Mouse (Mus musculus) hematopoietic multipotent progenitor cell, adult 10-12 weeks (in vitro differentiated cells): ENCODE results near the gene Isyna1. TPM values are rescaled to one million over a fixed set of nuclear protein-coding genes. Genes with fewer than 3 reads are reported as not detected.

ENCODE experiments used
- polyA plus RNA-seq: library from polyadenylated mRNA; stranded (reverse); fragments of >175 nt; gene quantifications from 2 replicates; pipeline ENCODE4 v1.2.3, GENCODE M21; 2012; ENCODE audit warnings: low replicate concordance

Isyna1 gene
- 123 and 176 TPM in 2 replicates for polyA plus RNA-seq

DNA sequence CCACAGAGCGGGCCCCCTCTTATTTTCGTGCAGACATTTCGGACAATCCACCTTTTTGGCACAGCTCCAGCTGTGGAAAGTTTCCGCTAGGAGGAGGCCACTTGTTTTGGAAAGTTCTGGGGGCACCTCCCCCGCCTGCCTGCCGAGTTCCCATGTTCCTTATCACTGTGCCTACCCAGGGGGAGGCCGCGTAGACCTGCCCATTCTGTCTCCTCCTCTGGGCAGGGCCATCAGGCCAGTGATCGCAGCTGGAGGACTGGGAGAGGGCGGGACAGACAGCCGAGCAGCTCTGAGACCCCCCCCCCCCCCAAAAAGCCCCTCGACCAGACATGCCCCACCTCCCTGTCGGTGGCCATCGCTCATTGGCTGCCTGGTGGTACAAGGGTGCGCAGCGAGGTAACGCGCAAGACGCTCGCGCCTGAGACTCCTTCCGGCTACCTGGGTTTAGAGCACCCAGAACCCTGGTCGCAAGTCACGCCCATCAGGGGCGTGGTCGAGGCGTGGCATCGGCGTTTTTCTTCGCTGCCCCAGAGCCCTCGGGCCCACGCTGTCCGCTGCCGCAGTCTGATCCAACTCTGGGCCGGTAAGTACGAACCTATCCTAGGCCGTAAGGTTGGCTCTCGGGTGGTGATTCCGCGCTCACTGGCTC, at the start of gene Isyna1:
Gene Isyna1, plus strand, starts transcription at position 413 of the 649 bp plus-strand sequence.

DNA sequence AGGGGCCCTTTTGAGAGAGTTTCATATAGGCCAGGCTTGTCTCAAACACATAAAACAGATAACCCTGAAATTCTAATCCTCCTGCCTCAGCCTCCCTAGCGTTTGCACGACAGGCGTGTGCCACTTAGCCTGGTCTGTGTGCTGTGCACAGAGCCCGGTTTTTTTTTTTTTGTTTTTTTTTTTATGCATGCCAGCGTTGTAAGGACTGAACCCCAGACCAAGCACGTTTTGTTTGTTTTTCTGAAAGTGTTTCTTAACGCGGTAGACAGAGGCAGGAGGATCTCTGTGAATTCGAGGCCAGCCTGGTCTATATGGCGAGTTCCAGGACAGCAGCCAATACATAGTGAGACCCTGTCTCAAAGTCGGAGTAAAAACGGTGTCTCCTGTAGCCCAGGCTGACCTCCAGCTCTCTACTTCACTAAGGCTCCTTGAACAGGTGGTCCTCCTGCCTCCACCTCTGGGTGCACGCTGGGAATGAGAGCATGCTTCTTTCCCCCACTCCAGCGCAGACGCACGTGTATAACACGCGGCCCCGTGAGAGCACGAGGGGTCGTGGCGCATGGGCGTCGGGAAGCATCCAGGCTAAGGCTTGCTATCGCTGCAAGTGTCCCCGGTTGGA, 14.7 kb downstream of the Isyna1 start, which contains the start of gene Ssbp4:
Gene Ssbp4, minus strand, starts transcription at position 124 of the 619 bp plus-strand sequence.

DNA sequence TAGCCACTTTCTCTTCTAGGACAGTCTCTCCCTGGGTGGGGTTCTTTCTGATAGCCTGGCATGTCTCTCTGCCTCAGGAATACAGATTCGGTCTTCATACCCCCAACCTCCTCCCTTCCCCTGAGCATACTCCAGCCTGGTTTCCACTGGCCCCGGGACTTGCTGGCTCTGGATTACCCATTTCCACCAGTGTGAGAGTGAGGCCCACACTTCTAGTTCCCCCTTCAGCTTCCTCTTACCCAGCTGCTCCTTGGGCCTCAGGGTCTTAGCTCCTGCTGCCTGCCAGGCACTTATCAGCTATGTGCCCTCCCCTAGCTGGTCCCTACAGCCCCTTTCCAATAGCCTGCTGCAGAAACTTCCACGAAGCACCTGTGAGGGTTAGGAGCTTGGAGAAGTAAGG, 21.7 kb downstream of the Isyna1 start, which contains the start of gene Lrrc25:
Gene Lrrc25, plus strand, starts transcription at position 262 of the 400 bp plus-strand sequence.

DNA sequence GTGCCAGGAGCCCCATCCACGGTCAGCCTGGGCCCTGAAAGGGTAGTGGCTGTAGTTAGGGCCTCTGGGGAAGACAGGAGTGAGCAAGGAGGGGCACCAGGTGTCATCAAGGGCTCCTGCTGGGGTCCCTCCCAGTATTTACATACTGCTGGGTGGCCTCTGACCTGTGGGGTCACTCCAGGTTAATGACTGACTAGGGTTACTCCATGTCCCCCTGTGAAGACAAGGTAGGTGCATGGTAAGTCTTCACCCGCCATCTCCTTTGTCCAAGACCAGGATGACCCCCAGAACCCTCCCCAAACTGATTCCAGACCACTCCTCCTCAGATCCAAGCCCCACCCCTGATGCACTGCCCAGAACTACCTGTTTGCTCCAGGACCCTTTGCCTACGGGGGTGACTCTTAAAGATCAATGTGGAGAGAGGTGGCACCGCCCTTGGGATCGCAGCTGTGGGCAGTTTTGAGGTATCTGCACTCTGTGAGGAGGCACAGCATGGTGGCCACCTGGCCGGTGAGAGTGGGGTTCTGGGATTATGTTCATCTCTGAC, 38.2 kb downstream of the Isyna1 start, which contains the start of gene Gdf15:
Gene Gdf15, minus strand, starts transcription at position 111 of the 547 bp plus-strand sequence.

Other genes with a start within 250 kb of the Isyna1 start
- 89.7 and 137 TPM in 2 replicates for gene Upf1, start 241.1 kb upstream of the Isyna1 start, polyA plus RNA-seq
- 0.09 and 0.41 TPM in 2 replicates for gene Comp, start 220.8 kb upstream of the Isyna1 start, polyA plus RNA-seq
- 23.0 and 38.0 TPM in 2 replicates for gene Crtc1, start 154.8 kb upstream of the Isyna1 start, polyA plus RNA-seq
- gene Klhl26, start 117.4 kb upstream of the Isyna1 start, polyA plus RNA-seq = 7.5 and 7.9 TPM in 2 replicates
- gene Tmem59l, start 107.0 kb upstream of the Isyna1 start, polyA plus RNA-seq = 0.34 TPM in 1 of 2 replicates, not detected in the other
- 0.13 and 0.34 TPM in 2 replicates for gene Crlf1, start 101.2 kb upstream of the Isyna1 start, polyA plus RNA-seq
- 130 and 215 TPM in 2 replicates for gene Rex1bd, start 87.6 kb upstream of the Isyna1 start, polyA plus RNA-seq
- gene Uba52, start 83.6 kb upstream of the Isyna1 start, polyA plus RNA-seq = 756 and 1,789 TPM in 2 replicates
- 658 and 1,767 TPM in 2 replicates for gene Fkbp8, start 66.6 kb upstream of the Isyna1 start, polyA plus RNA-seq
- 25.8 and 38.2 TPM in 2 replicates for gene Kxd1, start 66.4 kb upstream of the Isyna1 start, polyA plus RNA-seq
- 46.8 and 56.3 TPM in 2 replicates for gene Ell, start 54.9 kb upstream of the Isyna1 start, polyA plus RNA-seq
- gene Ssbp4, start 14.5 kb downstream of the Isyna1 start, polyA plus RNA-seq = 364 and 1,497 TPM in 2 replicates
- 40.3 and 51.0 TPM in 2 replicates for gene Lrrc25, start 21.8 kb downstream of the Isyna1 start, polyA plus RNA-seq
- 0.58 and 1.2 TPM in 2 replicates for gene Gdf15, start 38.1 kb downstream of the Isyna1 start, polyA plus RNA-seq
- gene Pgpep1, start 66.0 kb downstream of the Isyna1 start, polyA plus RNA-seq = 3.4 and 3.7 TPM in 2 replicates
- 257 and 405 TPM in 2 replicates for gene Lsm4, start 78.9 kb downstream of the Isyna1 start, polyA plus RNA-seq
- 801 and 2,923 TPM in 2 replicates for gene Jund, start 104.6 kb downstream of the Isyna1 start, polyA plus RNA-seq
- 0.03 TPM in 1 of 2 replicates, not detected in the other for gene Iqcn, start 109.1 kb downstream of the Isyna1 start, polyA plus RNA-seq
- gene Gm3336, start 124.2 kb downstream of the Isyna1 start, polyA plus RNA-seq = 0.20 TPM in 1 of 2 replicates, not detected in the other
- 8.2 and 8.4 TPM in 2 replicates for gene Pde4c, start 129.3 kb downstream of the Isyna1 start, polyA plus RNA-seq
- 23.3 and 50.9 TPM in 2 replicates for gene Rab3a, start 160.3 kb downstream of the Isyna1 start, polyA plus RNA-seq
- 67.8 and 94.2 TPM in 2 replicates for gene Mpv17l2, start 166.6 kb downstream of the Isyna1 start, polyA plus RNA-seq
- 55.0 and 106 TPM in 2 replicates for gene Pik3r2, start 182.3 kb downstream of the Isyna1 start, polyA plus RNA-seq
- 424 and 1,050 TPM in 2 replicates for gene Mast3, start 210.7 kb downstream of the Isyna1 start, polyA plus RNA-seq
- 4.7 and 10.2 TPM in 2 replicates for gene Il12rb1, start 214.1 kb downstream of the Isyna1 start, polyA plus RNA-seq
- 68.9 and 169 TPM in 2 replicates for gene Arrdc2, start 245.3 kb downstream of the Isyna1 start, polyA plus RNA-seq